Mouse (Mus musculus) MEL (cell line): Measurements from ENCODE around the gene Kng2.

Experiments used
- ELF1 ChIP-seq: IDR thresholded peaks from 2 replicates; pipeline ENCODE4 v1.6.1; 2014; ENCODE audit warnings: low read depth, mild to moderate bottlenecking, inconsistent platforms, low read length, improper control_type of control experiment, moderate library complexity
- KAT2A ChIP-seq: conservative IDR thresholded peaks from 2 replicates; pipeline ENCODE4 v1.6.1; 2012; ENCODE audit warnings: low read depth, low read length, improper control_type of control experiment, inconsistent platforms
- POLR2A ChIP-seq, 2 experiments: IDR thresholded peaks; 2 replicates each; pipeline ENCODE4 v1.6.1; 2011 to 2012; ENCODE audit warnings: low read length in 2 of 2, mild to moderate bottlenecking in 2 of 2, control low read depth in 1 of 2, improper control_type of control experiment in 1 of 2, low read depth in 1 of 2, moderate library complexity in 1 of 2; ENCODE audit not compliant: control insufficient read depth in 1 of 2, insufficient read depth in 1 of 2, poor library complexity in 1 of 2
- TBP ChIP-seq: IDR thresholded peaks from 2 replicates; pipeline ENCODE4 v1.8.0; 2011; ENCODE audit warnings: low read depth, low read length, improper control_type of control experiment
- ZMIZ1 ChIP-seq: IDR thresholded peaks from 2 replicates; pipeline ENCODE4 v1.6.1; 2012; ENCODE audit warnings: low read depth, mild to moderate bottlenecking, inconsistent platforms, low read length, improper control_type of control experiment, moderate library complexity

DNA sequence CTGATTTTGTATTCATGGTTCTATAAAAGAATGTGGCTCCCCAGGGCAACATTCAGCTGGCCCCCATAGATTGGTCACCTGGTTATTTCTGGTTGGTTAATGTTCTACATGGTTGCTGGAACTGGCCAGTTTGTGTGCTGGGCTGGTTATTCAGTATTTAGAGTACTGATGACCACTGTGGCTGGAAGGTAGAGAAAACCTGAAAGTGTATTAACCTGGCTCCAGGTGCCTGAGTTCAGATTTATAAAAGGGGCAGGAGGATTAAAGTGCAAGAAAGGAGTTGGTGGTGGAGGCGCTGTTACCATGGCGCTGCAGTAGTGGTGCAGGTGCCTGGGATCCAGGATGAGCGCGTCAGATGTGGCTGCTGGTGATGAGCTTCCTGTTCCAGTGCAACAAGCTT, 4.4 kb upstream of the Kng2 start:
- TF ChIP-seq ZMIZ1 (no peak), TBP (no peak), POLR2A (IDR thresholded peaks at IDR 0.05; ENCODE audit: control insufficient read depth in 1 of 2, insufficient read depth in 1 of 2, low read depth in 1 of 2, low read length in 2 of 2, poor library complexity in 1 of 2) (no peak), KAT2A (no peak), ELF1 (no peak)
